Mouse (Mus musculus): ENCODE measurements around the gene Uqcc1. TPM values are rescaled to one million over a fixed set of nuclear protein-coding genes. Genes with fewer than 3 reads are reported as not detected.
"Not testable (repeated sequence)": the region's sequence is repeated elsewhere in the genome, so short reads cannot be mapped to it uniquely, and the experiment has no call there.

Uqcc1 gene
- polyA plus RNA-seq, 1 experiment, result 26.7 TPM

GRCm38 (mm10) chr2:155940681-155941080 is 10.6 kb upstream of the Uqcc1 start, which contains the start of gene Gm15557:
Gene Gm15557, plus strand, starts transcription at chr2:155940728.
- 64% methylated on average over 3 of the region's 3 CpGs for WGBS
- no peak for DNase-seq (ENCODE audit: low read depth, low spot score)

DNA sequence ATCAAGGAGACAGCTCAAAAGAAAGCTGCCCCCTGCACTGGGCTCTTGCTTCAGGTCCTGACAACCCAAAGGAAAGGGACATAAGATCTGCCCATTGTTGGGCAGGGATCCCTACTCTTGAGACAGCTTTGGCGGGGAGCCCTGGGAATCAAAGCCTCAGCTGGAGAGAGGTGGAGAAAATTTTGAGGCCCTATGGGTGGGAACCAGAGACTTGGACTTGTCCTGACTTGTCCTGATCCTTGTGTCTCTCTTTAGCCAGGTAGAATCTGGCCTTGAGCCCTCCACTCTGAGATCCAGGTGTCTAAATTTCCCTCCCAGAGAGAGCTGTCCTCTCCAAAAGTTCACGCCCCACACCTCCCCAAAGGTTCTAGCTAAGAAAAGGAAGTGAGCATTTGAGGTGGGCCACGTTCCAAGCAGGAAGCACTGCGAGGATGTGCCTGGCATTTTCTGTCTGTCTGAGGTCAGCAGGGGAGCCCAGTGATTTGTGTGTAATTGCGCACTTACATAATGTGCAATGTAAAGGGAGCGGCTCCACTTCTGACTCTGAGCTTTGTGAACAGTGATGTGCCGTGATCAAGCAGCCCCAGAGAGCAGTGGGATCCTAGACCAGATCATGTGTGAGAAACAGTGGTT is 9.9 kb upstream of the Uqcc1 start:
- 22% methylated on average over 7 of the region's 7 CpGs for WGBS

DNA sequence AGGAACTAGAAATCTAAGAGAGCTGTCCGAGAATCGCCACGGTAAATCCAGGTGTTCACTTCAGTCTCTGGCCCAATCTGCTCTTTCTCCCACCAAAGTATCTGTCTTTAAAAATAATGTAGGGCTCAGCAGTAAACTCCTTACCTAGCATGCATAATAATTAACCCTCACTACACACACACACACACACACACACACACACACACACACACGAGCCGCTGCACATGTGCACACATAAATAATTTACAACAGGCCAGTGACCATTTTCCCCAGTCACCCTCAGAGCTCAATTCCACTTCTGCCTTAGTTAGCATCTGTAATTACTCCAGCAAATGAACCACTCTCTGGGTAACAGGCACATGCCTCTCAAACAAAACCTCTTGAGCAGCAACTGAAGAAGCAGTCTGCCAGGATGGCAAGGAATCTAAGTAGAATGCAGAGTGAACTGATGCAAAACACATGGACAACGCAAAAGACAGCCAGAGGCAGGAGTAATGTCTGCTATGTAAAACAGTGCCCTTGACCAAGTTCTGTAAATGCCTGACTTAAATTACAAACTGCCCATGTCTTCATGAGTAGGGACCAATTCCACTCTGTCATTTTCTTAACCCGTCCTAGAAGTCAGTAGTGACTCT is 1.3 kb downstream of the Uqcc1 start:
- DNase-seq (ENCODE audit: low read depth, low spot score), result no peak
- WGBS, result 32% methylated on average over 7 of the region's 7 CpGs

More for the DNA sequence above, 9.9 kb upstream of the Uqcc1 start:
- DNase-seq (ENCODE audit: low read depth, low spot score), result no peak

DNA sequence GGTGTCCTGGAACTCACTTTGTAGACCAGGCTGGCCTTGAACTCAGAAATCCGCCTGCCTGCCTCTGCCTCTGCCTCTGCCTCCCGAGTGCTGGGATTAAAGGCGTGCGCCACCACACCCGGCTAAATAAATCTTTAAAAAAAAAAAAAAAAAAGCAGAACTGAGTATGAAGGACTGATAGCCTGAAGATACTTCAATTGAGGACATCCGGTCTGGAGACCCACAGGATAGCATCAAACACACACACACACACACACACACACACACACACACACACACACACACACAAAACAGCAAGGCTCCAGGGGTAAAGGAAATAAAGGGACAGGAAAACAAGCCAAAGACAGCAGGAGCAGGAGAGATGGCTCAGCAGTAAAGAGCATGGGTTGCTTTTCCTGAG is 4.9 kb downstream of the Uqcc1 start:
- DNase-seq (ENCODE audit: low read depth, low spot score), result not testable (repeated sequence)
- WGBS, result 81% methylated on average over 6 of the region's 6 CpGs

DNA sequence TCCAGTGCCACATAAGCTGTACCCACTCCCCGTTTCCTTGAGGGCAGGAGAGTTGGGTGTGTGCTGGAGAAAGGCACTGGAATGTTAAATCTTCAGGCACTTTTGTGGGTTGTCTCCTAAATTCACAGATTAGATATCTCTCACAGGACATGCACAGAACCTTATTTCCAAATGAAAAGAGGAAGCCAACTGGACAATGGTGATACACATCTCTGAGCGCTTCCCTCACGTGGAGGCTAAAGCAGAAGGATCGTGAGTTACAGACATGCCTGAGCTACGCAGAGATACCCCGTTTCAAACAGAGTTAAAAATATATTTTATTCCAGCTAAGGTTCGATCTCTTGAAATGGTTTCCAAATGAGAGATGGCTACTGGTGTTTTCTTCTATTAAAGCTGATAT is 7.0 kb downstream of the Uqcc1 start:
- WGBS, result 95% methylated on average over 7 of the region's 7 CpGs

DNA sequence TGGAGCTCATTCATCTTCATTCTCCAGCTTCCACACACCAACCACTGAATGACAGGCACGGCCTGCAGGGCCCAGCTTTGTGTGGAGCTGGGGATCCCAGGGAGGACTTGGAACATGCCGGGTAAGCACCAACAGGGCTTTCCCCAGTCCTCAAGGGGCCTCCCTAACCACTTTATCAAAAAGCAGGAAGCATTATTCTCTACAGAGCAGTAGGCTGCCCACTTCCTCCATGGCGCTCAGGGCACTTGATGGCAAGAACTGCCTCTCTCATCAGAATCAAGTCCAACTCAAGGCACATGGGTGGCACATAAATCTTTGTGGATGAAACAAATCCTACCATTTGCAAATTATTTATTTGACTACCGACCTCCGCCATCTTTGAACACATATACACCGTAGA is 15.4 kb downstream of the Uqcc1 start:
- whole genome bisulfite sequencing, result 92% methylated on average over 6 of the region's 6 CpGs
- no peak for DNase-seq (ENCODE audit: low read depth, low spot score)

More for the DNA sequence above, 7.0 kb downstream of the Uqcc1 start:
- DNase-seq (ENCODE audit: low read depth, low spot score), result no peak

DNA sequence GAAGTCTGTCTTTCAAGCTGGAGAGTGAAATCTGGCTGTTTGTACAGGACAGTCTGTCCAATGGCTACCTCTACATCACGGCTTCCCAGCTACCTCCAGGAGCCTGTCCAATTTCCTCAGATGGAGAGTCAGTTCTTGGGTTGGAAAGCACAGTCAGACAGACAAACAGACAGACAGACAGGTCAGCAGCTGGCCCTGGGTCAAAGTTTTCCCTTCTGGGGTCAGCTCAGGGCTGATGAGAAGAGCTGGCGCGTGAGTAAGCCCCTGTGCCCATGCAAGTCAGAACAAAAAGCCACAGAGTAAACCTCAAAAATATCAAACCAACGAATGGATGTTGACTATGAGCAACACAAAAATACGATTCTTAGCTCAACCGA is 26.5 kb downstream of the Uqcc1 start:
- no peak for DNase-seq (ENCODE audit: low read depth, low spot score)
- WGBS, result 74% methylated on average over 6 of the region's 6 CpGs

- DNase-seq (ENCODE audit: low read depth, low spot score), result peak; percentile 33
- 40% methylated on average over 16 of the region's 16 CpGs for WGBS
Observed at GRCm38 (mm10) chr2:155902989-155903631, 27.0 kb downstream of the Uqcc1 start.

- WGBS, result 58% methylated on average over 16 of the region's 16 CpGs
- no peak for DNase-seq (ENCODE audit: low read depth, low spot score)
Observed at GRCm38 (mm10) chr2:155895046-155895735, 34.9 kb downstream of the Uqcc1 start.

DNA sequence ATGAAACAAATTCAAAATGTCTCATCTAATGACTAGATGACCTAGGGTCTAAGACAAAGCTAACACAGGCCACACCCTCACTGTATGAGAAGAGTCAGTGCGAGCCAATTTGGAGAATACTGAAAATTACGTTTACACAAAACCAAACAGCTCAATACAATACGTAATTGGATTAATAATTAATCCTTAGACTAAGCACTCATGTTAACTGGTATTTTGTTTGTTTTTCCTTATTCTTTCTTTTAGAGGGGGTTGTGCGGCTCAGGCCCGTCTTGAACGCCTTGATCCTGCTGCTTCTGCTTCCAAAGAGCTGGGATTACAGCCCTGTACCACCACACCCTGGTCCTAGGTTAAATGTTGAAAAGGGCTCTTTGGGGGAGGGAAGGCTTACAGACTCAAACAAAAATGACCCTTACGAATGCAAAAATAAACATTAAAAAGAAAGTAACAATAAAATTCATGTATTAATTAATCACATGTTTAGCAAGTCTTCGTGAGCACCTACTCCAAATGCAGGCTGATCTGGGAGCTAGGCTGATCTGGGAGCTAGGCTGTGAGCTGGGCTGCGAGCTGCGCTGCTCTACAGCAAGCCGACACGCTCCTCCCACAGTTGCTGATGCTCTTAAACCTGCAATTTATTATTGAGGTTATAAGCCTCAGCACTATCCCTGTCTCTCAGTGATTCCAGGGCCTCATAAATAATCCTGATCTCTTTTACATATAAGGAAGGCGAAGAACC is 35.6 kb downstream of the Uqcc1 start:
- DNase-seq (ENCODE audit: low read depth, low spot score), result no peak
- 46% methylated on average over 13 of the region's 13 CpGs for WGBS

DNA sequence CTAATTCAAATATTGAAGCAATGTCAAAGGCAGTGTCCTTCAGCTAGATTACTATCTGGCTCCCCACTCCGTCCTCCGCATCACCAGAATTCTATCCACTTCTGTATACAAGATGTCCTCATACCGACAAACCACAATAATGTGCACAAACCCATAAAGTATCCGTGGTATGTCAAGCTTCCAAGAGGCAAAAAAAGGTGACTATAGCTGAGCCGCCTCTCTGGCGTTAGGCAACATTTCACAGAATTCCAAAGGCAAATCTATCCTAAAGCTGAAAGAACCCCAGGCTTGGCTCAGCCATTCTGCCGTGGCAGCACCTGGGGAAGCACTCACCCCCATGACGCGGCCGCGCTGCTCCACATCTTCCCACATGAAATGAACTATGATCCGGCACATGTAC is 43.3 kb downstream of the Uqcc1 start:
- no peak for DNase-seq (ENCODE audit: low read depth, low spot score)
- WGBS, result 91% methylated on average over 12 of the region's 12 CpGs

- DNase-seq (ENCODE audit: low read depth, low spot score), result no peak
- WGBS, result 86% methylated on average over 10 of the region's 10 CpGs
Observed at GRCm38 (mm10) chr2:155885271-155885697, 44.8 kb downstream of the Uqcc1 start.

DNA sequence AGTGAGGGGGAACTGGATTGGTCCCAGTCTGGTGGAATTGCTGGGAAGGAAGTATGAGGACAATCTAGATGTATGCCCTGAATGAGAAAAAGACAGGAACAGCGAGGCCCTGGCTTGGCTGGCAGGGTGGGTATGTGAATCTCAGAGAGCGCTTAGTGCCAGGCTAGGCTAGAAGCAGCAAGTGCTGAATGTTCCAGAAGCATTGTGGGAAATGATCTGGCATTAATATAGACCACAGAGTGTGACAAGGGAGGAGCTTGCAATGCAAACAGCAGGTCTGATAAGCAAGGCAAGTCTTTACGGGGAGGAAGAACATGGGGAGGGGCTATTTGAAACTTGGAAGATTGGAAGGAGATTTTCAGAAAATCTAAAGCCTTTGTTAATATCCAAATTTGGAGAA is 48.0 kb downstream of the Uqcc1 start:
- WGBS, result 61% methylated on average over 3 of the region's 3 CpGs
- DNase-seq (ENCODE audit: low read depth, low spot score), result no peak

DNA sequence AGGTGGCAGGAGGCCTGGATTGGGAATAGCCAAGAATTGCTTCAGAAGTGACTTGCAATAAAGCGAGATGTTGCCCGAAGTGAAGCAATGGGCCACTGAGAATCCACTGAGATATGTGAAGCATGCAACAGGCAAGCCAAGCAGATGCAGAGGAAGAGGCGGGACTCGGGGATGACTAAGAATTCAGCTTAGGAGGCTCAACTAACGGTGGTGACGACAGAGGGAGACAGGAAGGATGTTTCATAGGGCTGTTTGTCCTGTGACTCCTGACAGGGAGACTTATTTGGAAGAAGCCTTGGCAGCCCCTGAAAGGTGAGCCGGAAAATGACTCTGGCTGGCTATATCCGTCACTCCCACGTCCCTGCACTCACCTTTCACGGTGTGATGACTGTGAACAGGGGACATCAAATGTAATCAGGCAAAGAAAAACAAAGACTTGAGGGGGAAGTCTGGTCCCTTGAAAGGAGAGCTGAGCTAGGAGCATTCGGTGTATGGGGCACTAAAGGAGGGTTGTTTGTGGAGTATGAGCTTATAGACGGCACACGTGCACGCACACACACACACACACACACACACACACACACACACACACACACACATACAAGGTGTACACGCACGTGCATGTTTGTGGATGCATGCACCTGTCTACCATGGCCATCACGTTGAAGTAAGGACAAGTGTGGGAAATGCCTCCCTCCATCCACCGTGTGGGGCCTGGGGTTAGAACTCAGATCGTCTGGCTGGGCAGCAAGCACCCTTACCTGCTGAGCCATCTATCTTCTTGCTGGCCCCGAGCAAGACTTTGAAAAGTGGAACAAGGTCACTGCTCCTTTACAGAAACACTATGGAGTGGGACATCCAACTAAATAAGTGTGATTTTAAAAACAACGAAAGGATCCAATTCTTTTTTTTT is 50.9 kb downstream of the Uqcc1 start:
- 76% methylated on average over 21 of the region's 21 CpGs for WGBS
- no peak for DNase-seq (ENCODE audit: low read depth, low spot score)

- WGBS, result 35% methylated on average over 6 of the region's 6 CpGs
Observed at GRCm38 (mm10) chr2:155873636-155874035, 56.5 kb downstream of the Uqcc1 start.

GRCm38 (mm10) chr2:155872930-155873507 is 57.1 kb downstream of the Uqcc1 start:
- DNase-seq (ENCODE audit: low read depth, low spot score), result no peak
- WGBS, result 19% methylated on average over 10 of the region's 10 CpGs

More at GRCm38 (mm10) chr2:155873636-155874035, 56.5 kb downstream of the Uqcc1 start:
- DNase-seq (ENCODE audit: low read depth, low spot score), result no peak

DNA sequence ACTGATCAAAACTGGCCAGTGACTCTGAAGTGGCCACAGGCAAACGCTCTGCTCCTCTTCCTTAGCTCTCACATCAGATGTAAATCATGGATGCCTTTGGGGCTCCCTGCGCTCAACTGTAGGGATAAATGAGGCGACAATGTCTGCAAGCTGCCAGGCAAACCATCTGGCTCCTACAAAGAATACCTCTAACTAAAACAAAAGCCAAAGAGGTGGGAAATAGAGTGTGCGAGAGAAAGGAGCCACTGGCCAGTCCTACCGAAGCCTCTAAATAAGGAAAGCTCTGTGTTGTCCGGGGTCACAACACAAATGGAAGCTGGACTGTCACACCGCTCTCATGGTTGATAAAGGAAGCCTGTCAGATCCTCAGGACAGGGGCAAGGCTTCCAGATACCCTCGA is 57.6 kb downstream of the Uqcc1 start:
- WGBS, result 66% methylated on average over 8 of the region's 8 CpGs
- DNase-seq (ENCODE audit: low read depth, low spot score), result no peak

DNA sequence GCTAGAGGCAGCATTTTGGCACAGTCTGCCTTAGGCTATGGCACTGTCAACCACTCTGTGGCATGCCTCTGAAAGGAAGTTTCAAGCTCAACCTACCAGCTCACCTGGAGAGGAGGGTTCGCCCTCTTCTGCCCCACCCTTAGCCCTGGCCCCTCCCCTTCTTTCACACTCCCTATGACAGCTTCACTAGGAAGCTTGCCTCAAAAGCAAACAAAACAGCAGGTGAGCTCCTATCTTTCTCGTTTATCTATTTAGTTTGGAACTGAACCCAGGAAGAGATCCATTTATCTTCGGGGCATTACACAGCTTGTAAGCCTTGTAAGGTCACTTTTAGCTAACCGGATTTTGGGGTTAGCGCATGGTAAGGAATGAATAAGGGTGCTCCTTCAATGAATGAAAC is 60.3 kb downstream of the Uqcc1 start:
- 38% methylated on average over 5 of the region's 5 CpGs for WGBS
- DNase-seq (ENCODE audit: low read depth, low spot score), result peak; percentile 78
